Mouse (Mus musculus) MEL (cell line): Measurements from ENCODE around the gene Rpl3. TPM values are rescaled to one million over a fixed set of nuclear protein-coding genes. Genes with fewer than 3 reads are reported as not detected.

Source experiments
- DNase-seq: peaks from one replicate; pipeline ENCODE4 v3.0.0; 2011; ENCODE audit warnings: low read depth, low spot score
- H3K27ac ChIP-seq: 2 replicates; pipeline ENCODE4 v1.5.1; 2012; ENCODE audit warnings: low read depth, mild to moderate bottlenecking, control low read depth, low read length, moderate library complexity; ENCODE audit not compliant: control insufficient read depth
- H3K27me3 ChIP-seq, 2 experiments: fragments of 150-350 bp in 1 of 2; sonication (generic) in 1 of 2; 2 replicates each; pipeline ENCODE4 v1.6.1; 2012; ENCODE audit warnings: low read length in 2 of 2, mild to moderate bottlenecking in 2 of 2, improper control_type of control experiment in 1 of 2, moderate library complexity in 1 of 2; ENCODE audit not compliant: insufficient read depth in 2 of 2, control insufficient read depth in 1 of 2
- H3K36me3 ChIP-seq, 2 experiments: 2 replicates each; pipeline ENCODE4 v1.6.1; 2012 to 2014; ENCODE audit warnings: low read length in 2 of 2, improper control_type of control experiment in 1 of 2, inconsistent platforms in 1 of 2, mild to moderate bottlenecking in 1 of 2; ENCODE audit not compliant: insufficient read depth in 2 of 2, control insufficient read depth in 1 of 2
- H3K4me1 ChIP-seq, 2 experiments: fragments of 150-350 bp in 1 of 2; sonication (generic) in 1 of 2; 2 replicates each; pipeline ENCODE4 v1.6.1; 2012; ENCODE audit warnings: low read length in 2 of 2, improper control_type of control experiment in 1 of 2, mild to moderate bottlenecking in 1 of 2; ENCODE audit not compliant: insufficient read depth in 2 of 2, control insufficient read depth in 1 of 2
- H3K4me3 ChIP-seq, 2 experiments: fragments of 150-350 bp in 1 of 2; sonication (generic) in 1 of 2; 2 replicates each; pipeline ENCODE4 v1.5.1; 2012; ENCODE audit warnings: low read depth in 2 of 2, low read length in 2 of 2, mild to moderate bottlenecking in 2 of 2, moderate library complexity in 2 of 2, control low read depth in 1 of 2, improper control_type of control experiment in 1 of 2; ENCODE audit not compliant: control insufficient read depth in 1 of 2, insufficient read depth in 1 of 2
- H3K79me2 ChIP-seq: 2 replicates; pipeline ENCODE4 v1.6.1; 2012; ENCODE audit warnings: mild to moderate bottlenecking, low read length, moderate library complexity; ENCODE audit not compliant: control insufficient read depth, poor library complexity, insufficient read depth
- H3K9ac ChIP-seq: 2 replicates; pipeline ENCODE4 v1.6.1; 2012; ENCODE audit warnings: low read depth, mild to moderate bottlenecking, control low read depth, low read length, moderate library complexity; ENCODE audit not compliant: control insufficient read depth, poor library complexity, severe bottlenecking
- H3K9me3 ChIP-seq: fragments of 150-350 bp; sonication (generic); replicated peaks from 2 replicates; pipeline ENCODE4 v1.6.1; 2012; ENCODE audit warnings: mild to moderate bottlenecking, low read length, improper control_type of control experiment, moderate library complexity; ENCODE audit not compliant: insufficient read depth
- CHD1 ChIP-seq: IDR thresholded peaks from 2 replicates; pipeline ENCODE4 v1.6.1; 2012; ENCODE audit warnings: low read depth, mild to moderate bottlenecking, inconsistent platforms, low read length, improper control_type of control experiment
- CHD2 ChIP-seq: IDR thresholded peaks from 2 replicates; pipeline ENCODE4 v1.6.1; 2011; ENCODE audit warnings: low read length, improper control_type of control experiment
- CTCF ChIP-seq, 3 experiments: IDR thresholded peaks in 2 of 3; conservative IDR thresholded peaks in 1 of 3; 2 replicates each; pipeline ENCODE4 v1.5.1; 2011 to 2012; ENCODE audit warnings: low read length in 3 of 3, low read depth in 2 of 3, mild to moderate bottlenecking in 2 of 3, improper control_type of control experiment in 1 of 3, inconsistent platforms in 1 of 3, mixed read lengths in 1 of 3, moderate library complexity in 1 of 3; ENCODE audit not compliant: control insufficient read depth in 1 of 3, insufficient read depth in 1 of 3, poor library complexity in 1 of 3, severe bottlenecking in 1 of 3
- ELF1 ChIP-seq: IDR thresholded peaks from 2 replicates; pipeline ENCODE4 v1.6.1; 2014; ENCODE audit warnings: low read depth, mild to moderate bottlenecking, inconsistent platforms, low read length, improper control_type of control experiment, moderate library complexity
- EP300 ChIP-seq, 2 experiments: IDR thresholded peaks; 2 replicates each; pipeline ENCODE4 v1.6.1; 2011; ENCODE audit warnings: improper control_type of control experiment in 2 of 2, low read length in 2 of 2, low read depth in 1 of 2, mild to moderate bottlenecking in 1 of 2
- ETS1 ChIP-seq: IDR thresholded peaks from 2 replicates; pipeline ENCODE4 v1.6.1; 2012; ENCODE audit warnings: low read depth, mild to moderate bottlenecking, inconsistent platforms, low read length, improper control_type of control experiment, moderate library complexity
- GATA1 ChIP-seq: IDR thresholded peaks from 2 replicates; pipeline ENCODE4 v1.6.1; 2011; ENCODE audit warnings: low read depth, low read length, improper control_type of control experiment
- HCFC1 ChIP-seq: IDR thresholded peaks from 2 replicates; pipeline ENCODE4 v1.6.1; 2012; ENCODE audit warnings: low read depth, mild to moderate bottlenecking, inconsistent platforms, low read length, improper control_type of control experiment, moderate library complexity
- JUND ChIP-seq: IDR thresholded peaks from 2 replicates; pipeline ENCODE4 v1.6.1; 2011; ENCODE audit warnings: low read depth, mild to moderate bottlenecking, improper control_type of control experiment, low read length
- KAT2A ChIP-seq: conservative IDR thresholded peaks from 2 replicates; pipeline ENCODE4 v1.6.1; 2012; ENCODE audit warnings: low read depth, low read length, improper control_type of control experiment, inconsistent platforms
- MAFK ChIP-seq: IDR thresholded peaks from 2 replicates; pipeline ENCODE4 v1.6.1; 2011; ENCODE audit warnings: low read depth, mild to moderate bottlenecking, low read length, improper control_type of control experiment, borderline replicate concordance
- MAX ChIP-seq: IDR thresholded peaks from 2 replicates; pipeline ENCODE4 v1.6.1; 2011; ENCODE audit warnings: low read length, improper control_type of control experiment
- MEF2A ChIP-seq: IDR thresholded peaks from 2 replicates; pipeline ENCODE4 v1.6.1; 2014; ENCODE audit warnings: low read depth, mild to moderate bottlenecking, inconsistent platforms, low read length, improper control_type of control experiment; ENCODE audit not compliant: poor library complexity, insufficient replicate concordance, severe bottlenecking; ENCODE audit errors: extremely low read depth
- MXI1 ChIP-seq: IDR thresholded peaks from 2 replicates; pipeline ENCODE4 v1.6.1; 2011; ENCODE audit warnings: mild to moderate bottlenecking, low read depth, low read length, improper control_type of control experiment
- MYB ChIP-seq: IDR thresholded peaks from 2 replicates; pipeline ENCODE4 v1.6.1; 2011; ENCODE audit warnings: mild to moderate bottlenecking, low read depth, low read length, improper control_type of control experiment
- MYC ChIP-seq: IDR thresholded peaks from 2 replicates; pipeline ENCODE4 v1.6.1; 2011; ENCODE audit warnings: low read depth, mild to moderate bottlenecking, low read length, improper control_type of control experiment, moderate library complexity
- NELFE ChIP-seq: IDR thresholded peaks from 2 replicates; pipeline ENCODE4 v1.6.1; 2011; ENCODE audit warnings: low read depth, low read length, improper control_type of control experiment
- NRF1 ChIP-seq: IDR thresholded peaks from 2 replicates; pipeline ENCODE4 v1.6.1; 2014; ENCODE audit warnings: low read depth, mild to moderate bottlenecking, inconsistent platforms, low read length, improper control_type of control experiment, moderate library complexity; ENCODE audit not compliant: poor library complexity, insufficient read depth, severe bottlenecking
- POLR2A ChIP-seq, 2 experiments: IDR thresholded peaks; 2 replicates each; pipeline ENCODE4 v1.6.1; 2011 to 2012; ENCODE audit warnings: low read length in 2 of 2, mild to moderate bottlenecking in 2 of 2, control low read depth in 1 of 2, improper control_type of control experiment in 1 of 2, low read depth in 1 of 2, moderate library complexity in 1 of 2; ENCODE audit not compliant: control insufficient read depth in 1 of 2, insufficient read depth in 1 of 2, poor library complexity in 1 of 2
- POLR2AphosphoS2 ChIP-seq: IDR thresholded peaks from 2 replicates; pipeline ENCODE4 v1.6.1; 2011; ENCODE audit warnings: low read length, improper control_type of control experiment
- RCOR1 ChIP-seq: IDR thresholded peaks from 2 replicates; pipeline ENCODE4 v1.6.1; 2012; ENCODE audit warnings: low read depth, mild to moderate bottlenecking, inconsistent platforms, low read length, improper control_type of control experiment
- SIN3A ChIP-seq: IDR thresholded peaks from 2 replicates; pipeline ENCODE4 v1.6.1; 2012; ENCODE audit warnings: low read length, improper control_type of control experiment, inconsistent platforms
- SMC3 ChIP-seq: IDR thresholded peaks from 2 replicates; pipeline ENCODE4 v1.6.1; 2011; ENCODE audit warnings: low read depth, low read length, improper control_type of control experiment
- TAL1 ChIP-seq: IDR thresholded peaks from 2 replicates; pipeline ENCODE4 v1.6.1; 2012; ENCODE audit warnings: mild to moderate bottlenecking, inconsistent platforms, low read length, moderate library complexity, mixed read lengths
- TBP ChIP-seq: IDR thresholded peaks from 2 replicates; pipeline ENCODE4 v1.8.0; 2011; ENCODE audit warnings: low read depth, low read length, improper control_type of control experiment
- TCF12 ChIP-seq: IDR thresholded peaks from 2 replicates; pipeline ENCODE4 v1.6.1; 2014; ENCODE audit warnings: low read depth, mild to moderate bottlenecking, inconsistent platforms, low read length, improper control_type of control experiment, moderate library complexity
- ZC3H11A ChIP-seq: IDR thresholded peaks from 2 replicates; pipeline ENCODE4 v1.6.1; 2012; ENCODE audit warnings: low read depth, mild to moderate bottlenecking, inconsistent platforms, low read length, improper control_type of control experiment
- ZKSCAN1 ChIP-seq: IDR thresholded peaks from 2 replicates; pipeline ENCODE4 v1.6.1; 2012; ENCODE audit warnings: low read depth, mild to moderate bottlenecking, inconsistent platforms, low read length, improper control_type of control experiment, moderate library complexity
- ZMIZ1 ChIP-seq: IDR thresholded peaks from 2 replicates; pipeline ENCODE4 v1.6.1; 2012; ENCODE audit warnings: low read depth, mild to moderate bottlenecking, inconsistent platforms, low read length, improper control_type of control experiment, moderate library complexity
- ZNF384 ChIP-seq: IDR thresholded peaks from 2 replicates; pipeline ENCODE4 v1.6.1; 2012; ENCODE audit warnings: low read depth, mild to moderate bottlenecking, inconsistent platforms, low read length, improper control_type of control experiment
- polyA plus RNA-seq, 2 experiments: library from polyadenylated mRNA; stranded (reverse) in 1 of 2; unstranded in 1 of 2; fragments of >175 nt in 1 of 2; fragments of >200 nt in 1 of 2; gene quantifications; 2 replicates each; pipeline versions ENCODE4 v1.2.1 to v1.2.4; 2012; ENCODE audit warnings: low replicate concordance in 2 of 2, low read depth in 1 of 2; ENCODE audit not compliant: insufficient read length in 2 of 2, insufficient read depth in 1 of 2, missing spikeins in 1 of 2
- total RNA-seq: library from RNA; depleted of rRNA; stranded (reverse); fragments of 300-350 nt; gene quantifications from 2 replicates; pipeline ENCODE4 v1.2.3, GENCODE M21; 2012

Rpl3 gene
- total and polyA plus RNA-seq, 3 experiments: 543 to 1,686 (median 1,096) TPM

GRCm38 (mm10) chr15:80131421-80131820, 39.8 kb upstream of the Rpl3 start:
- Histone ChIP-seq H3K9me3 (no peaks in the 10 kb centered on the region), H3K27ac (peak overlapping the region; percentile 95), H3K9ac (peak overlapping the region; percentile 60), H3K36me3 (peaks cover 0 to 38% of the 10 kb centered on the region in 2 experiments; a peak in 2 of 4 replicates), H3K4me1 (peaks cover 20 to 41% of the 10 kb centered on the region in 2 experiments), H3K4me3 (peak overlapping the region; percentile 19 to 24; a peak in 3 of 4 replicates), H3K79me2 (peaks cover 27% of the 10 kb centered on the region), H3K27me3 (no peaks in the 10 kb centered on the region)
- TF ChIP-seq EP300 (IDR thresholded peaks at IDR 0.05; ENCODE audit: low read depth in 1 of 2, low read length in 2 of 2): 0 out of 4 replicates have a peak, but pooled peaks of 1 of the 2 experiments have one; percentile 20
- no peak; the same call in 1 of the 2 replicates for TF ChIP-seq SIN3A
- peak; percentile 65 for DNase-seq

GRCm38 (mm10) chr15:80130689-80131088, 39.0 kb upstream of the Rpl3 start:
- peak; percentile 91 for DNase-seq
- Histone ChIP-seq H3K27ac (peak overlapping the region; percentile 95), H3K79me2 (peaks cover 21% of the 10 kb centered on the region), H3K9ac (peak overlapping the region; percentile 60), H3K4me1 (peaks cover 20 to 38% of the 10 kb centered on the region in 2 experiments), H3K27me3 (no peaks in the 10 kb centered on the region), H3K9me3 (no peaks in the 10 kb centered on the region), H3K36me3 (peaks cover 0 to 36% of the 10 kb centered on the region in 2 experiments; a peak in 2 of 4 replicates), H3K4me3 (peak overlapping the region; percentile 19 to 24; a peak in 3 of 4 replicates)
- TF ChIP-seq TCF12 (peak; percentile 98), MYB (peak; percentile 99), ELF1 (peak; percentile 35; the same call in 1 of the 2 replicates), TAL1 (peak; percentile 95), POLR2AphosphoS2 (no peak; the same call in 1 of the 2 replicates), NELFE (peak; percentile 38), ZC3H11A (no peak), RCOR1 (peak; percentile 69), CHD2 (no peak), SIN3A (peak; percentile 78), HCFC1 (peak; percentile 32; the same call in 1 of the 2 replicates), MYC (peak; percentile 23; the same call in 1 of the 2 replicates), MAFK (no peak), CHD1 (no peak), ETS1 (peak; percentile 86), KAT2A (no peak; the same call in 1 of the 2 replicates), MXI1 (no peak), CTCF (IDR thresholded peaks at IDR 0.05 in 2 of 3, conservative IDR thresholded peaks at IDR 0.05 in 1 of 3; ENCODE audit: control insufficient read depth in 1 of 3, insufficient read depth in 1 of 3, low read depth in 2 of 3, low read length in 3 of 3, poor library complexity in 1 of 3, severe bottlenecking in 1 of 3) (no peak), JUND (peak; percentile 42; the same call in 1 of the 2 replicates), POLR2A (IDR thresholded peaks at IDR 0.05; ENCODE audit: control insufficient read depth in 1 of 2, insufficient read depth in 1 of 2, low read depth in 1 of 2, low read length in 2 of 2, poor library complexity in 1 of 2) (0 out of 4 replicates have a peak, but pooled peaks of 1 of the 2 experiments have one; percentile 21), ZNF384 (no peak), MAX (no peak; the same call in none of the 2 replicates), NRF1 (peak; percentile 22; the same call in 1 of the 2 replicates), EP300 (IDR thresholded peaks at IDR 0.05; ENCODE audit: low read depth in 1 of 2, low read length in 2 of 2) (peak; percentile 96 to 98), ZMIZ1 (peak; percentile 65), SMC3 (no peak), GATA1 (peak; percentile 94), TBP (peak; percentile 40; the same call in 1 of the 2 replicates), ZKSCAN1 (no peak), MEF2A (0 out of 2 replicates have a peak, but pooled peaks have one; percentile 31)
